Mouse (Mus musculus) lung, adult 2 months (tissue): ENCODE results near the gene Olfr15. TPM values are rescaled to one million over a fixed set of nuclear protein-coding genes. Genes with fewer than 3 reads are reported as not detected.
"Not testable (repeated sequence)": the region's sequence is repeated elsewhere in the genome, so short reads cannot be mapped to it uniquely, and the experiment has no call there.

Experiments used
- DNase-seq: peaks from one replicate; pipeline ENCODE4 v3.0.0; 2022
- H3K4me1 ChIP-seq: fragments of 200-500 bp; 2 replicates; pipeline ENCODE4 v1.6.1; 2011; ENCODE audit warnings: low read length; ENCODE audit not compliant: control insufficient read depth, insufficient read depth
- H3K4me3 ChIP-seq: fragments of 200-500 bp; replicated peaks from 2 replicates; pipeline ENCODE3; 2011; ENCODE audit warnings: low read depth, mild to moderate bottlenecking, control low read depth, low read length; ENCODE audit errors: extremely low read depth
- CTCF ChIP-seq: fragments of 200-500 bp; IDR thresholded peaks from 2 replicates; pipeline ENCODE4 v1.5.1; 2011; ENCODE audit warnings: mild to moderate bottlenecking, low read length, control low read depth; ENCODE audit not compliant: insufficient read depth
- POLR2A ChIP-seq: fragments of 200-500 bp; IDR thresholded peaks from 2 replicates; pipeline ENCODE4 v1.6.1; 2011; ENCODE audit warnings: low read depth, mild to moderate bottlenecking, control low read depth, low read length, borderline replicate concordance; ENCODE audit errors: extremely low read depth
- WGBS: fragments of 180-500 bp; shearing (Covaris S2); methylation state at CpG from one replicate; pipeline ENCODE4 v1.1.7; 2018; 5-methylcytosine and 5-hydroxymethylcytosine counted together
- polyA plus RNA-seq: library from polyadenylated mRNA; depleted of rRNA; stranded (reverse); fragments of >200 nt; gene quantifications from 2 replicates; pipeline ENCODE4 v1.2.3, GENCODE M21; 2012; rRNA removed

The Olfr15 gene
- not detected in 2 replicates for polyA plus RNA-seq

GRCm38 (mm10) chr16:3830588-3831109, at the start of gene Olfr15:
Gene Olfr15, plus strand, starts transcription at chr16:3830878.
- no peak for DNase-seq
- no peaks in the 10 kb centered on the region for H3K4me1 ChIP-seq
- TF ChIP-seq CTCF (no peak; the same call in 1 of the 2 replicates), POLR2A (no peak)
- H3K4me3 ChIP-seq, result no peak within 1 kb of the TSS

- no peak for DNase-seq
- TF ChIP-seq POLR2A (no peak), CTCF (no peak)
- Histone ChIP-seq H3K4me1 (no peaks in the 10 kb centered on the region), H3K4me3 (no peak overlapping the region)
These were observed 49.4 kb upstream of the Olfr15 start for GRCm38 (mm10) chr16:3781237-3781636.

- Histone ChIP-seq H3K4me1 (no peaks in the 10 kb centered on the region), H3K4me3 (no peak overlapping the region)
- DNase-seq, result no peak
- TF ChIP-seq CTCF, result no peak
- no peak for TF ChIP-seq POLR2A
These were observed 42.3 kb upstream of the Olfr15 start for GRCm38 (mm10) chr16:3788394-3788793.

GRCm38 (mm10) chr16:3808176-3808575, 22.5 kb upstream of the Olfr15 start:
- TF ChIP-seq POLR2A, result no peak
- no peak for TF ChIP-seq CTCF
- no peak for DNase-seq
- 74% methylated on average over 3 of the region's 3 CpGs for WGBS
- no peaks in the 10 kb centered on the region for H3K4me1 ChIP-seq
- no peak overlapping the region for H3K4me3 ChIP-seq

- DNase-seq, H3K4me3 ChIP-seq, H3K4me1 ChIP-seq: not testable (repeated sequence)
- WGBS, result 79% methylated on average over 6 of the region's 6 CpGs
These were observed 16.0 kb upstream of the Olfr15 start for GRCm38 (mm10) chr16:3814667-3815066.

GRCm38 (mm10) chr16:3820202-3820601, 10.5 kb upstream of the Olfr15 start:
- Histone ChIP-seq H3K4me1 (no peaks in the 10 kb centered on the region), H3K4me3 (no peak overlapping the region)
- TF ChIP-seq POLR2A, result no peak
- TF ChIP-seq CTCF, result no peak
- DNase-seq, result no peak
- WGBS, result 78% methylated on average over 2 of the region's 2 CpGs

- 51% methylated on average over 3 of the region's 3 CpGs for WGBS
- no peaks in the 10 kb centered on the region for H3K4me1 ChIP-seq
- TF ChIP-seq CTCF (no peak), POLR2A (no peak)
- DNase-seq, result no peak
- H3K4me3 ChIP-seq, result no peak overlapping the region
These were observed 2.7 kb upstream of the Olfr15 start for GRCm38 (mm10) chr16:3828021-3828420.

GRCm38 (mm10) chr16:3829727-3830126, 951 bp upstream of the Olfr15 start:
- no peaks in the 10 kb centered on the region for H3K4me1 ChIP-seq
- no peak overlapping the region for H3K4me3 ChIP-seq
- TF ChIP-seq CTCF (no peak), POLR2A (no peak)
- 73% methylated on average over 2 of the region's 2 CpGs for WGBS
- no peak for DNase-seq

- no peak overlapping the region for H3K4me3 ChIP-seq
- 69% methylated on average over 2 of the region's 2 CpGs for WGBS
- TF ChIP-seq CTCF (no peak), POLR2A (no peak)
- H3K4me1 ChIP-seq, result no peaks in the 10 kb centered on the region
- DNase-seq, result no peak
These were observed 4.8 kb downstream of the Olfr15 start for GRCm38 (mm10) chr16:3835461-3835860.

GRCm38 (mm10) chr16:3839157-3839885, 8.6 kb downstream of the Olfr15 start:
- 44% methylated on average over 17 of the region's 17 CpGs for WGBS
- DNase-seq, result no peak
- H3K4me1 ChIP-seq, result no peaks in the 10 kb centered on the region
- 0 out of 2 replicates have a peak, but pooled peaks have one; percentile 19 for TF ChIP-seq CTCF
- TF ChIP-seq POLR2A, result no peak
- H3K4me3 ChIP-seq, result no peak overlapping the region
